Mouse (Mus musculus): ENCODE data around the gene Olfr1378. TPM values are rescaled to one million over a fixed set of nuclear protein-coding genes. Genes with fewer than 3 reads are reported as not detected.

Gene Olfr1378
- total RNA-seq, 4 experiments from 2014 or later: not detected

Other genes with a start within 250 kb of the Olfr1378 start
- gene Zfp354c, start 138.8 kb upstream of the Olfr1378 start, total RNA-seq (2022): 10 to 100 TPM; 40.4 to 57.6 (median 45.3) TPM
- gene Zfp879, start 125.0 kb upstream of the Olfr1378 start, total RNA-seq (2022): 1 to 10 TPM; 3.0 to 3.5 (median 3.2) TPM
- gene Grm6, start 115.8 kb upstream of the Olfr1378 start, total RNA-seq (2022): not detected
- 1 to 10 TPM; 5.2 to 8.0 (median 5.9) TPM for gene Zfp454, start 78.9 kb upstream of the Olfr1378 start, total RNA-seq (2022)
- 10 to 100 TPM; 24.2 to 28.2 (median 25.6) TPM for gene Zfp2, start 50.4 kb upstream of the Olfr1378 start, total RNA-seq (2022)
- gene Zfp354b, start 34.9 kb upstream of the Olfr1378 start, total RNA-seq (2022): 1 to 10 TPM; 6.1 to 7.0 (median 6.4) TPM
- not detected for gene 4933414I15Rik, start 22.8 kb upstream of the Olfr1378 start, total RNA-seq (2022)
- gene Prop1, start 12.8 kb upstream of the Olfr1378 start, total RNA-seq (2022): not detected
- gene Olfr1377, start 15.4 kb downstream of the Olfr1378 start, total RNA-seq (2022): not detected
- gene Olfr51, start 37.1 kb downstream of the Olfr1378 start, total RNA-seq (2022): not detected
- not detected for gene Olfr54, start 47.7 kb downstream of the Olfr1378 start, total RNA-seq (2022)
- not detected for gene Olfr1375, start 81.6 kb downstream of the Olfr1378 start, total RNA-seq (2022)
- gene Zfp354a, start 92.7 kb downstream of the Olfr1378 start, total RNA-seq (2022): 1 to 10 TPM; 9.1 to 9.7 (median 9.2) TPM

All from left cerebral cortex, adult 8-10 months (tissue).